Mouse (Mus musculus) limb, embryonic 10.5 days (tissue): ENCODE results near the gene Nosip. TPM values are rescaled to one million over a fixed set of nuclear protein-coding genes. Genes with fewer than 3 reads are reported as not detected.

Experiments used
- microRNA counts: library from miRNA; unstranded; fragments of <30 nt; microRNA quantifications from one replicate; lab custom pipeline; 2017
- microRNA-seq: library from miRNA; unstranded; fragments of <30 nt; microRNA quantifications from one replicate; pipeline ENCODE4, GENCODE M21; 2017
- polyA plus RNA-seq: library from polyadenylated mRNA; unstranded; fragments of >200 nt; fragmentation: Nextera tagmentation; extraction: Ambion mirVana; gene quantifications from 2 replicates; pipeline ENCODE4 v1.2.1, GENCODE M21; 2016

The Nosip gene
- polyA plus RNA-seq, 1 experiment from 2014 or later: 80.4 TPM

MicroRNA genes within 50 kb of the gene (microRNA counts, 519-probe panel; counts per million panel counts)
- 684 counts per million, percentile 72 among the panel's probes with 10 or more counts for microRNA mmu-miR-150 (lab: Ali Mortazavi, UCI)

Small RNA genes within 50 kb of the gene (microRNA-seq; reads per million reads assigned to microRNA genes)
- gene Mir150 (4.1 reads per million, percentile 6 among the genes with 10 or more reads in this experiment), gene Mir5121 (22.3 reads per million, percentile 31 among the genes with 10 or more reads in this experiment), gene Mir7054 (0.88 reads per million)

Other genes with a start within 250 kb of the Nosip start
- gene Nup62, start 246.3 kb upstream of the Nosip start, polyA plus RNA-seq: 174 and 181 TPM in 2 replicates
- gene Il4i1, start 246.0 kb upstream of the Nosip start, polyA plus RNA-seq: 0.89 and 0.94 TPM in 2 replicates
- gene Atf5, start 245.8 kb upstream of the Nosip start, polyA plus RNA-seq: 3.1 and 3.4 TPM in 2 replicates
- gene Akt1s1, start 213.4 kb upstream of the Nosip start, polyA plus RNA-seq: 96.4 and 99.6 TPM in 2 replicates
- 71.4 and 75.2 TPM in 2 replicates for gene Tbc1d17, start 213.3 kb upstream of the Nosip start, polyA plus RNA-seq
- gene Pnkp, start 205.3 kb upstream of the Nosip start, polyA plus RNA-seq: 37.5 and 43.1 TPM in 2 replicates
- 434 and 504 TPM in 2 replicates for gene Ptov1, start 192.6 kb upstream of the Nosip start, polyA plus RNA-seq
- 140 and 145 TPM in 2 replicates for gene Med25, start 169.7 kb upstream of the Nosip start, polyA plus RNA-seq
- 14.8 and 20.0 TPM in 2 replicates for gene Fuz, start 166.3 kb upstream of the Nosip start, polyA plus RNA-seq
- gene Ap2a1, start 132.9 kb upstream of the Nosip start, polyA plus RNA-seq: 78.7 and 85.3 TPM in 2 replicates
- gene Tsks, start 119.2 kb upstream of the Nosip start, polyA plus RNA-seq: 0.14 and 0.18 TPM in 2 replicates
- 11.4 and 18.8 TPM in 2 replicates for gene Cpt1c, start 87.6 kb upstream of the Nosip start, polyA plus RNA-seq
- gene Prmt1, start 75.9 kb upstream of the Nosip start, polyA plus RNA-seq: 979 and 1,027 TPM in 2 replicates
- gene Irf3, start 64.8 kb upstream of the Nosip start, polyA plus RNA-seq: 74.7 and 75.0 TPM in 2 replicates
- gene Bcl2l12, start 63.7 kb upstream of the Nosip start, polyA plus RNA-seq: 89.7 and 92.2 TPM in 2 replicates
- 47.8 and 50.6 TPM in 2 replicates for gene Scaf1, start 46.1 kb upstream of the Nosip start, polyA plus RNA-seq
- 15.6 and 18.3 TPM in 2 replicates for gene Rras, start 44.5 kb upstream of the Nosip start, polyA plus RNA-seq
- 16.3 and 18.1 TPM in 2 replicates for gene Prr12, start 9.5 kb upstream of the Nosip start, polyA plus RNA-seq
- 16.8 and 24.8 TPM in 2 replicates for gene Prrg2, start 248 bp downstream of the Nosip start, polyA plus RNA-seq
- gene Rcn3, start 29.8 kb downstream of the Nosip start, polyA plus RNA-seq: 175 and 210 TPM in 2 replicates
- gene Fcgrt, start 41.4 kb downstream of the Nosip start, polyA plus RNA-seq: 5.2 and 7.8 TPM in 2 replicates
- 1,846 and 2,302 TPM in 2 replicates for gene Rps11, start 62.0 kb downstream of the Nosip start, polyA plus RNA-seq
- gene Rpl13a, start 66.3 kb downstream of the Nosip start, polyA plus RNA-seq: 1,210 and 1,327 TPM in 2 replicates
- gene Gm45713, start 73.8 kb downstream of the Nosip start, polyA plus RNA-seq: not detected in 2 replicates
- 1.4 and 1.5 TPM in 2 replicates for gene Flt3l, start 74.0 kb downstream of the Nosip start, polyA plus RNA-seq
- 105 and 109 TPM in 2 replicates for gene Pih1d1, start 91.9 kb downstream of the Nosip start, polyA plus RNA-seq
- 54.2 and 63.7 TPM in 2 replicates for gene Aldh16a1, start 92.2 kb downstream of the Nosip start, polyA plus RNA-seq
- gene Slc17a7, start 101.5 kb downstream of the Nosip start, polyA plus RNA-seq: 0.06 TPM in 1 of 2 replicates, not detected in the other
- gene Gfy, start 117.1 kb downstream of the Nosip start, polyA plus RNA-seq: not detected in 2 replicates
- gene Pth2, start 118.6 kb downstream of the Nosip start, polyA plus RNA-seq: not detected in 2 replicates
- gene Ccdc155, start 142.5 kb downstream of the Nosip start, polyA plus RNA-seq: 0.45 and 0.68 TPM in 2 replicates
- 0.21 and 0.41 TPM in 2 replicates for gene Dkkl1, start 149.7 kb downstream of the Nosip start, polyA plus RNA-seq
- 435 and 481 TPM in 2 replicates for gene Tead2, start 153.3 kb downstream of the Nosip start, polyA plus RNA-seq
- gene Cd37, start 176.7 kb downstream of the Nosip start, polyA plus RNA-seq: 1.1 and 1.2 TPM in 2 replicates
- gene Slc6a16, start 178.7 kb downstream of the Nosip start, polyA plus RNA-seq: 0.24 and 0.49 TPM in 2 replicates
- not detected in 2 replicates for gene Slc6a21, start 215.1 kb downstream of the Nosip start, polyA plus RNA-seq